Mouse (Mus musculus): ENCODE measurements around the gene E2f1.

DNA sequence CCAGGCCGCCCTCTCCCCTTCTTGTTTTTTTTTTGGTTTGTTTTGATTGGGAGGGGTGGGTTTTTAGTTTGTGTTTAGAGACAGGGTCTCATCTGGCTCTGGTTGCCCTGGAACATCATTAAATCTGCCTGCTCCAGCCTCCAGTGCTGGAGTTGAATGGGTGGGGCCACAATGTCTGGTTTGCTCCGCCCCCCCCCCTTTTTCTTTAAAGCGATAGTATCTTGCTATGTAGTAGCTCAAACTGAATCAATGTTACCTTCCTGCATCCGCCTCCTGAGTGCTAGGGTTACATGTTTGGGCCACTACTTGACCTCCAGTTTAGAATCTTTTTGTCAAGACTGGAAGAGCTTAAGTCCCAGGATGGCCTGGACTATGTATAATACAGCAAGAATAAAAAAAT, 1.6 kb upstream of the E2f1 start:
- TF ChIP-seq POLR2A (IDR thresholded peaks at IDR 0.05; ENCODE audit: borderline replicate concordance, extremely low read depth, low read depth, low read length): no peak
- TF ChIP-seq CTCF (IDR thresholded peaks at IDR 0.05; ENCODE audit: insufficient read depth, low read length): no peak
